Mouse (Mus musculus) limb, embryonic 13.5 days (tissue): Measurements from ENCODE around the gene Acads. TPM values are rescaled to one million over a fixed set of nuclear protein-coding genes. Genes with fewer than 3 reads are reported as not detected.

Source experiments
- ATAC-seq: fragments of 200-750 bp; cut with Nextera tagmentation; 2 replicates; pipeline ENCODE4 v1.8.0; 2017; ENCODE audit warnings: low read depth, moderate number of reproducible peaks, moderate TSS enrichment; ENCODE audit not compliant: low FRiP score
- H3K27ac ChIP-seq: fragments of 300-500 bp; sonication (generic); 2 replicates; pipeline ENCODE4 v1.5.1; 2015; ENCODE audit warnings: inconsistent platforms, mild to moderate bottlenecking, moderate library complexity
- H3K27me3 ChIP-seq: fragments of 300-500 bp; sonication (generic); 2 replicates; pipeline ENCODE4 v1.6.1; 2015; ENCODE audit warnings: mild to moderate bottlenecking, inconsistent platforms
- H3K36me3 ChIP-seq: fragments of 300-500 bp; sonication (generic); 2 replicates; pipeline ENCODE4 v1.6.1; 2015; ENCODE audit warnings: inconsistent platforms, mild to moderate bottlenecking, moderate library complexity
- H3K4me1 ChIP-seq: fragments of 300-500 bp; sonication (generic); 2 replicates; pipeline ENCODE4 v1.6.1; 2015; ENCODE audit warnings: inconsistent platforms
- H3K4me2 ChIP-seq: fragments of 300-500 bp; sonication (generic); replicated peaks from 2 replicates; pipeline ENCODE4 v1.6.1; 2015; ENCODE audit warnings: inconsistent platforms, mild to moderate bottlenecking, moderate library complexity
- H3K4me3 ChIP-seq: fragments of 300-500 bp; sonication (generic); 2 replicates; pipeline ENCODE4 v1.5.1; 2015; ENCODE audit warnings: moderate library complexity, mild to moderate bottlenecking, inconsistent platforms
- H3K9ac ChIP-seq: fragments of 300-500 bp; sonication (generic); 2 replicates; pipeline ENCODE4 v1.6.1; 2015; ENCODE audit warnings: mild to moderate bottlenecking, inconsistent platforms
- H3K9me3 ChIP-seq: fragments of 300-500 bp; sonication (generic); 2 replicates; pipeline ENCODE4 v1.6.1; 2016; ENCODE audit warnings: inconsistent platforms
- WGBS: fragments of 180-500 bp; shearing (Covaris S2); methylation state at CpG from one replicate; pipeline ENCODE4 v1.1.7; 2015; 5-methylcytosine and 5-hydroxymethylcytosine counted together
- polyA plus RNA-seq: library from polyadenylated mRNA; unstranded; fragments of >200 nt; fragmentation: Nextera tagmentation; extraction: Ambion mirVana; gene quantifications from 2 replicates; pipeline ENCODE4 v1.2.1, GENCODE M21; 2015

The Acads gene
- polyA plus RNA-seq, 1 experiment from 2014 or later = 56.5 TPM

GRCm38 (mm10) chr5:115147388-115147787 is 28.2 kb upstream of the Acads start:
- Histone ChIP-seq H3K27me3 (no peaks in the 10 kb centered on the region), H3K4me3 (no peak overlapping the region), H3K36me3 (peaks cover 86% of the 10 kb centered on the region), H3K9me3 (no peaks in the 10 kb centered on the region), H3K27ac (no peak overlapping the region), H3K9ac (no peak overlapping the region), H3K4me1 (peaks cover 16% of the 10 kb centered on the region), H3K4me2 (no peak overlapping the region)
- WGBS = 88% methylated on average over 3 of the region's 3 CpGs
- no peak for ATAC-seq

GRCm38 (mm10) chr5:115146747-115147130 is 27.6 kb upstream of the Acads start:
- Histone ChIP-seq H3K4me3 (no peak overlapping the region), H3K36me3 (peaks cover 85% of the 10 kb centered on the region), H3K9ac (no peak overlapping the region), H3K27me3 (no peaks in the 10 kb centered on the region), H3K4me1 (peaks cover 10% of the 10 kb centered on the region), H3K4me2 (no peak overlapping the region), H3K9me3 (no peaks in the 10 kb centered on the region), H3K27ac (no peak overlapping the region)
- ATAC-seq = no peak

DNA sequence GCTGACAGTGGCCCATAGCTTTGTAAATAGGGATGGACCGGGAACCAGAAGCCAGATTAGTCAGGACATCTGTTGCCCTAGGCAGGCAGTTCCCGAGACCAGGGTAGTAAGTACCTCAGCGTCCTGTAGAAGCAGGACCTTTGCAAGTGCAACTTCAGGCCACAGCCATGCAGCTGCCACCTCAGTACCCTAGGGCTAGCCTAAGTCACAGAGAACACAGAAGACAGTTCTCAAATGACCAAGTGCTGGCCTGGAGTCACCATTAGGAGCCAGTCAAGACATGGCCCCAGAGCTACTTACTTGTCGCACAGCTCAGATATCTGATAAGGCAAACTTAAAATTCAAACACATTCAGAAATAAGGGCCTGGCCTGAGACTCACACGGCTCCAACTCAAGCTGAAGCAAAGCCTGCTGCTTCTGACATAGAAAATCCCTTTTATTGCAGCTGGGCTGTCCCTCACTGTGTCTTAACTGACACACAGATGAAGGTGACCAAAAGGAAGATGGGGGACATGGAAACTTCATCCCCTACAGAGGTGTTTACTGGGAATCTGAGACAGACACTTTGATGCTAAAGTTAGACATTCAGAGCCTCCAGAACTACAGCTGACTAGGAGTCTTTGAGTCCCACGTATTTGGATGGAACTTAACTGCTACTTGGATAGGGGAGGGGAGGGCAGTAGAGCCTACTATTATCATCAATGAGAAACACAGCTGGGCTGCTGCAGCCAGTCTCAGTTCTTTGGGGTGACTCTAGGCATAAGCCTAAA is 27.0 kb upstream of the Acads start:
- Histone ChIP-seq H3K27ac (no peak overlapping the region), H3K4me1 (peaks cover 4% of the 10 kb centered on the region; the same call in 1 of the 2 replicates), H3K9me3 (no peaks in the 10 kb centered on the region), H3K36me3 (peaks cover 81% of the 10 kb centered on the region), H3K27me3 (no peaks in the 10 kb centered on the region), H3K4me3 (no peak overlapping the region), H3K4me2 (no peak overlapping the region), H3K9ac (no peak overlapping the region)
- WGBS = 74% methylated on average over 6 of the region's 6 CpGs
- no peak for ATAC-seq

DNA sequence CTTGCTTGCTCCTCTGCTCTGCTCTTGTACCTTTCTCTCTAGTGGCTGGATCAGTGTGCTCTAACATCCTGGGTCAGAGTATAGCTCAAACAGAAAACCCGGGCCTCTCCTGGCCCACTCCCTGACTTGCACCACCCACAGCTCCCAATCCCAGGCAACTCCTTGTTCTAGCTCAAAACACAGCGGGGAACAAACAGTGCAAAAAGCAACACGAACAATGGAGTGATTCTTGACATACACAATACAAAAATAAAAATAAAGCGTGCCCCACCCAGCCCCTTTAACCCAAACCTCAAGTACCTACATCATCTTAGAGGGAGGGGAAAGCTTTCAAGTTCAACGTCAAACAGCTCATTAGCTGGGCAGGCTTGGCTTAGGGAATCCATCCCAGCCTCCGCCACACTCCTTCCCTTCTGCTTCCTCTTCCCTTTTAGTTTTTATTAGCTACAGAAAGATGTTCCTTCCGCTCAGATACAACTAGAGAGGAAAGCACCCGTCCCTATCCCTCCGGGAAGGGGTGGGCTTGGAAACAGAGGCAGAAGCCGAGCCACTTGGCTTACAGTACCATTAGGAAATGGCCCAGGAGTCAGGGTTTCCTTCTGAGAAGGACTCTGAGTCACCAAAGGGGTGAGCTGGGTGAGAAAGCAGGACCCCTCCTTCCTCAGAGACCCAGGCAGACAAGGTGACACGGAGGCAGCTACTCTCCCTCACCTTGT is 26.3 kb upstream of the Acads start:
- no peak overlapping the region for H3K4me2 ChIP-seq
- H3K27me3 ChIP-seq = no peaks in the 10 kb centered on the region
- H3K4me1 ChIP-seq = no peaks in the 10 kb centered on the region
- H3K9ac ChIP-seq = no peak overlapping the region
- H3K27ac ChIP-seq = no peak overlapping the region
- ATAC-seq = no peak
- H3K4me3 ChIP-seq = no peak overlapping the region
- H3K36me3 ChIP-seq = peaks cover 74% of the 10 kb centered on the region
- no peaks in the 10 kb centered on the region for H3K9me3 ChIP-seq
- 80% methylated on average over 11 of the region's 11 CpGs for WGBS

DNA sequence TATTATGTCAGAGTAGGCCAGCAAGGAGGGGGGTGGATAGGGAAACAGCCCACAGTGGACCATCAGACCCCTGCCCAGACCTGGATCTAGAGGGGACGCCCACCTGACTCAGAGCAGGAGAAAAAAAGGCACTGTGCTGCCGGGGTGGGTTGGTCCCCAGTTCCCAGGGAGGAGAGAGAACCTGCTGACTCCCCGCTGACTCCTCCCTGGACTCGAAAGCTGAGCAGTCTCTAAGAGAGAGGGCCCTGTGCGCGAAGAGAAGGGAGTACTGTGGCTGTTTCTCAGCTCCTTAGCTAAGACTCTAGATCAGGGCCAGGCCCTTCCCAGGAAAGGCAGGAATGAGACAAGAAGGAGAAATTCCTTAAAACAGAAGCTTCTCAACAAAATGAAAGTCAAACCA is 25.3 kb upstream of the Acads start:
- Histone ChIP-seq H3K4me2 (no peak overlapping the region), H3K36me3 (peaks cover 64% of the 10 kb centered on the region), H3K27ac (0 out of 2 replicates have a peak overlapping the region, but pooled peaks have one; percentile 22), H3K4me1 (no peaks in the 10 kb centered on the region), H3K9ac (no peak overlapping the region), H3K27me3 (no peaks in the 10 kb centered on the region), H3K4me3 (no peak overlapping the region), H3K9me3 (no peaks in the 10 kb centered on the region)
- WGBS = 77% methylated on average over 6 of the region's 6 CpGs
- no peak for ATAC-seq

- H3K4me1 ChIP-seq = no peaks in the 10 kb centered on the region
- H3K36me3 ChIP-seq = peaks cover 57% of the 10 kb centered on the region
- WGBS = 81% methylated on average over 10 of the region's 10 CpGs
Measured at GRCm38 (mm10) chr5:115143552-115143951, 24.4 kb upstream of the Acads start.

GRCm38 (mm10) chr5:115142166-115142697 is 23.1 kb upstream of the Acads start:
- no peaks in the 10 kb centered on the region for H3K27me3 ChIP-seq
- 90% methylated on average over 9 of the region's 9 CpGs for WGBS
- H3K27ac ChIP-seq = no peak overlapping the region
- H3K9ac ChIP-seq = no peak overlapping the region
- H3K4me1 ChIP-seq = no peaks in the 10 kb centered on the region
- no peaks in the 10 kb centered on the region for H3K9me3 ChIP-seq
- H3K4me2 ChIP-seq = no peak overlapping the region
- H3K36me3 ChIP-seq = peaks cover 43% of the 10 kb centered on the region
- no peak for ATAC-seq
- no peak overlapping the region for H3K4me3 ChIP-seq

More at GRCm38 (mm10) chr5:115143552-115143951, 24.4 kb upstream of the Acads start:
- no peak overlapping the region for H3K27ac ChIP-seq
- H3K9ac ChIP-seq = no peak overlapping the region
- H3K4me3 ChIP-seq = no peak overlapping the region
- no peaks in the 10 kb centered on the region for H3K27me3 ChIP-seq
- ATAC-seq = no peak
- no peaks in the 10 kb centered on the region for H3K9me3 ChIP-seq
- no peak overlapping the region for H3K4me2 ChIP-seq

DNA sequence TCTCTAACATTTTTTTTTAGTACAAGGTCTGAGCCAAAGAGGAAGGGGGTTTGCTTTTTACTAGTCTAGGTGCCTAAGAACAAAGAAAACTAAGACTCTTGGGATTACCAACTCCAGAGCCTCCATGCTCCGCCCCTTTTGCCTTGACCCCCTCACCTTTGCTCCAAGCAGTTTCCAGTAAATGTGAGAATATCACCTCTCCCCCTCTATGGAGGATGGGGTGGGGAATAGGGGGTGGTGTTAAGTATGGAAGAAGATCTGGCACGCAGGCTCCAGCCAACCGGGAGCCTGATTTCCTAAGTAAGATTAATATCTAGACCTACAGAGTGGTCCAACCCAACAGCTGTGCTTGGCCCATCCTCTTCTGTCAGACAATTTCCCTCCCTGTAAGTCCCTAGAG is 21.6 kb upstream of the Acads start:
- Histone ChIP-seq H3K9ac (no peak overlapping the region), H3K4me1 (no peaks in the 10 kb centered on the region), H3K27me3 (no peaks in the 10 kb centered on the region), H3K27ac (no peak overlapping the region), H3K4me3 (no peak overlapping the region), H3K9me3 (no peaks in the 10 kb centered on the region), H3K36me3 (peaks cover 28% of the 10 kb centered on the region), H3K4me2 (no peak overlapping the region)
- 67% methylated on average over 3 of the region's 3 CpGs for WGBS
- no peak for ATAC-seq

DNA sequence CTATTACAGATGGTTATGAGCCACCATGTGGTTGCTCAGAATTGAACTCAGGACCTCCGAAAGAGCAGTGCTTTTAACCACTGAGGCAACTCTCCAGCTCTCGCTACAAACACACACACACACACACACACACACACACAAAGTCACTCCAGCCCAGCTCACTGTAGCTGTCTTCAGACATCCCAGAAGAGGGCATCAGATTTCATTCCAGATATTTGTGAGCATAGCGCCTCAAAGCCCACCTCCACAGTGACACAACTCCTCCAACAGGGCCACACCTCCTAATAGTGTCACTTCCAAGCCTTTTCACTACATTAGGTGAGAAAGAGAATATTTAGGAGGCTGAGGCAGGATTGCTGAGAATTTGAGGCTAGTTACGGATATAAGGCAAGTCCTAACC is 20.0 kb upstream of the Acads start:
- Histone ChIP-seq H3K9me3 (no peaks in the 10 kb centered on the region), H3K27me3 (no peaks in the 10 kb centered on the region), H3K4me3 (no peak overlapping the region), H3K9ac (no peak overlapping the region), H3K36me3 (peaks cover 12% of the 10 kb centered on the region), H3K4me2 (no peak overlapping the region), H3K27ac (no peak overlapping the region), H3K4me1 (no peaks in the 10 kb centered on the region)
- 62% methylated on average over 4 of the region's 4 CpGs for WGBS
- no peak for ATAC-seq

DNA sequence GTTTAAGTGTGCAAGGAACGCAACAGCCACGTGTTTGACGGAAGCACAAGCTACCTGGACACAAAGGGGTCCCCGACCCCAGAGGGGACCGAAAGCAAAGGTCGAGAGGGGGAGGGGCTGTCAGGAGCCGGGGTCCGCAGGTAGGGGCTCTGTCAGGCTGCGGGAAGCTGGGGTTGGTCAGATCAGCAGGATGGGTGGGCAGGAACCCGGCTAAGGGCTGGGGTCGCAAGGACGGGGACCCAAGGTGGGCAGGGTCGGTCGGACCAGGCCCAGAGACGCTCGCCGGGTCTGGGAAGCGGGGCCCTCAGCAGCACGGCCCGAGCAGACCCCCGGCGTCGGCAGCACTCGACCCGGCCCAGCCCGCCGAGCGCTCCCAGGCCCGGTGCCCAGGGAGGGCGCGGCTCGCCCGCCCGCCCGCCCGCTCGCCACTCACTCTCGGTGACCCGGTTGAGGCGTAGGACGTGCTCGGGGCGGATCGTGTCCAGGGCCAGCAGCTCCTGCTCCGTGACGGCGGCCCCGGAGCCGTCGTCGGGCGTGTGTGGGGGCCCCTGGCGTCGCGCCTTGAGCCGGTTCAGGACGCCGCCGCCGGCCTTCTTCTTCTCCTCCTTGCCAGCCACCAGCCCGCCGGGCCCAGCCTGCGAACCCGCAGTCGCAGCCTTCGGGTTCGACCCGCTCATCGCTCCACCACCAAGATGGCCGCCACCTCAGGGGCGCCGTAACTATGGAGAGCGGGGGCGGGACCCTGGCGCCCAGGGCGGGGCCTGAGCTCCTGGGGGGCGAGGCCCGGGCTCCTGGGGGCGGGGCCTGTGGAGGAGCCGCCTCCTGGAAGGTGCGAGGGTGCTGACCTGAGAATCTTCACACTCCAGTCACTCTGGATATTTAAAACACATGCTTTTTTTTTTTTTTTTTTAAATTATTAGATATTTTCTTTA is 15.4 kb upstream of the Acads start, which contains the start of gene Unc119b:
Gene Unc119b, minus strand, starts transcription at position 742 of the 932 bp plus-strand sequence.
- peak; percentile 95 for ATAC-seq
- 0% methylated on average over 79 of the region's 81 CpGs for WGBS
- H3K36me3 ChIP-seq = peaks cover 10% of the 10 kb centered on the region
- H3K9ac ChIP-seq = peak within 1 kb of the TSS; percentile 88
- H3K4me1 ChIP-seq = peaks cover 14% of the 10 kb centered on the region
- no peaks in the 10 kb centered on the region for H3K9me3 ChIP-seq
- no peak within 1 kb of the TSS; the same call in 1 of the 2 replicates for H3K27ac ChIP-seq
- H3K4me3 ChIP-seq = peak within 1 kb of the TSS; percentile 90
- H3K27me3 ChIP-seq = no peaks in the 10 kb centered on the region
- H3K4me2 ChIP-seq = peak within 1 kb of the TSS; percentile 90

DNA sequence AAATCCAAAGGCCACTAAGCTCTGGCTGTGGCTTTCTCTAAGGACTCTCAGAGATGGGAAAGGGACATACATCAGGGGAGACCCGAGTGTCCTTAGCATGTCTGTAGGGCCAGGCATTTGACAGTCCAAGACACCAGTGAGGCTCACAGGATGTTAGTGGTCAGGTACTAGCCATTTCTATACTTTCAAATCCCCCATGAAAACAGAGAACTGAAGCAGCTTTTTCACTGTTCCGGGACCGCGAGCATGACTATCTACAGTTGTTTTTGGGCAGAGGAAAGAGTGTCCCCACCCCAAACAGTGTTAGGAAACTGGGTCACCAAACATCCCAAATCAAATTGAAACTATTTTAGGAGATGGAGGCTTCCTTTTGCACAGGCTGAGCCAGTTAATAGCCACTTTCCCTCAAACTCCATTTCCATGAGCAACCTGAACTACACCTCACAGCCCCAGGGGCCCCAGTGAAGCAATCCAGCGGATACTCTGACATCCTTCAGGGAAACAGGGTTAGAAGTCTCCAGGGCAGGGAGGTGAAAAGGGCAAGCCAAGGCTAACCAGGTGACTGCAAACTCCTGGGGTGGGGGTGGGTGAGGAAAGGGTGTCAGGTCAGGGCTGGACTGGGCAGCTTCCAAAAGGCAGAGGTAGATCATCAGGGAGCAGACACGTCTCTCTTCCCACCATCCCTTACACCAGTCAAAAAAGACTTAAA is 14.4 kb upstream of the Acads start:
- Histone ChIP-seq H3K36me3 (peaks cover 19% of the 10 kb centered on the region), H3K9ac (peak overlapping the region; percentile 88), H3K4me3 (peak overlapping the region; percentile 90), H3K27me3 (no peaks in the 10 kb centered on the region), H3K9me3 (no peaks in the 10 kb centered on the region), H3K4me2 (peak overlapping the region; percentile 90), H3K4me1 (peaks cover 14% of the 10 kb centered on the region), H3K27ac (no peak overlapping the region)
- no peak for ATAC-seq
- WGBS = 56% methylated on average over 6 of the region's 6 CpGs
